Mouse (Mus musculus): ENCODE data around the gene Mgat4b. TPM values are rescaled to one million over a fixed set of nuclear protein-coding genes. Genes with fewer than 3 reads are reported as not detected.

Mgat4b gene
- polyA plus RNA-seq, 1 experiment from 2014 or later = 19.5 TPM

GRCm38 (mm10) chr11:50252166-50252565 lies 41.5 kb downstream of the Mgat4b start:
- DNase-seq (ENCODE audit: low spot score) (peak; percentile 50), ATAC-seq (replicated peaks; ENCODE audit: insufficient number of reproducible peaks, low FRiP score, low TSS enrichment, low read depth) (0 out of 2 replicates have a peak, but pooled peaks have one; percentile 19)
- Histone ChIP-seq H3K27me3 (ENCODE audit: control insufficient read depth, insufficient read depth, low read length) (no peaks in the 10 kb centered on the region), H3K4me3 (ENCODE audit: low read depth, low read length) (no peak overlapping the region), H3K36me3 (replicated peaks; ENCODE audit: control insufficient read depth, insufficient read depth, low read depth, low read length) (no peaks in the 10 kb centered on the region; the same call in 1 of the 2 replicates), H3K9me3 (replicated peaks; ENCODE audit: control insufficient read depth, low read length) (no peaks in the 10 kb centered on the region), H3K27ac (replicated peaks; ENCODE audit: low read depth, low read length) (0 out of 2 replicates have a peak overlapping the region, but pooled peaks have one; percentile 22), H3K4me2 (ENCODE audit: low read depth, low read length) (no peak overlapping the region), H3K4me1 (ENCODE audit: control insufficient read depth, insufficient read depth, low read length) (peaks cover 3% of the 10 kb centered on the region), H3K9ac (replicated peaks; ENCODE audit: low read length) (peak overlapping the region; percentile 32; the same call in 1 of the 2 replicates)
- WGBS = 21% methylated on average over 3 of the region's 3 CpGs

GRCm38 (mm10) chr11:50252684-50253265 lies 42.1 kb downstream of the Mgat4b start:
- 58% methylated on average over 11 of the region's 11 CpGs for WGBS
- Histone ChIP-seq H3K36me3 (replicated peaks; ENCODE audit: control insufficient read depth, insufficient read depth, low read depth, low read length) (peaks cover 2% of the 10 kb centered on the region), H3K27ac (replicated peaks; ENCODE audit: low read depth, low read length) (no peak overlapping the region; the same call in 1 of the 2 replicates), H3K4me3 (ENCODE audit: low read depth, low read length) (no peak overlapping the region), H3K4me2 (ENCODE audit: low read depth, low read length) (no peak overlapping the region), H3K4me1 (ENCODE audit: control insufficient read depth, insufficient read depth, low read length) (peaks cover 3% of the 10 kb centered on the region), H3K27me3 (ENCODE audit: control insufficient read depth, insufficient read depth, low read length) (no peaks in the 10 kb centered on the region), H3K9me3 (replicated peaks; ENCODE audit: control insufficient read depth, low read length) (no peaks in the 10 kb centered on the region), H3K9ac (replicated peaks; ENCODE audit: low read length) (peak overlapping the region; percentile 13)
- peak; percentile 29 for DNase-seq (ENCODE audit: low spot score)
- ATAC-seq (replicated peaks; ENCODE audit: insufficient number of reproducible peaks, low FRiP score, low TSS enrichment, low read depth) = 0 out of 2 replicates have a peak, but pooled peaks have one; percentile 35

- Histone ChIP-seq H3K4me1 (ENCODE audit: control insufficient read depth, insufficient read depth, low read length) (peaks cover 3% of the 10 kb centered on the region), H3K9me3 (replicated peaks; ENCODE audit: control insufficient read depth, low read length) (no peaks in the 10 kb centered on the region), H3K4me3 (ENCODE audit: low read depth, low read length) (no peak overlapping the region), H3K4me2 (ENCODE audit: low read depth, low read length) (no peak overlapping the region), H3K36me3 (replicated peaks; ENCODE audit: control insufficient read depth, insufficient read depth, low read depth, low read length) (peaks cover 7% of the 10 kb centered on the region), H3K9ac (replicated peaks; ENCODE audit: low read length) (no peak overlapping the region), H3K27ac (replicated peaks; ENCODE audit: low read depth, low read length) (no peak overlapping the region; the same call in 1 of the 2 replicates), H3K27me3 (ENCODE audit: control insufficient read depth, insufficient read depth, low read length) (no peaks in the 10 kb centered on the region)
- DNase-seq (ENCODE audit: low spot score) = no peak
- no peak for ATAC-seq (replicated peaks; ENCODE audit: insufficient number of reproducible peaks, low FRiP score, low TSS enrichment, low read depth)
- 63% methylated on average over 1 of the region's 1 CpGs for WGBS
These were observed 42.7 kb downstream of the Mgat4b start for GRCm38 (mm10) chr11:50253393-50253792.

- no peak overlapping the region for H3K27ac ChIP-seq (replicated peaks; ENCODE audit: low read depth, low read length)
- no peak overlapping the region for H3K9ac ChIP-seq (replicated peaks; ENCODE audit: low read length)
- no peak for ATAC-seq (replicated peaks; ENCODE audit: insufficient number of reproducible peaks, low FRiP score, low TSS enrichment, low read depth)
- no peak for DNase-seq (ENCODE audit: low spot score)
- WGBS = 88% methylated on average over 12 of the region's 12 CpGs
- H3K36me3 ChIP-seq (replicated peaks; ENCODE audit: control insufficient read depth, insufficient read depth, low read depth, low read length) = peaks cover 9% of the 10 kb centered on the region
- H3K4me2 ChIP-seq (ENCODE audit: low read depth, low read length) = no peak overlapping the region
- peaks cover 3% of the 10 kb centered on the region for H3K4me1 ChIP-seq (ENCODE audit: control insufficient read depth, insufficient read depth, low read length)
- H3K4me3 ChIP-seq (ENCODE audit: low read depth, low read length) = no peak overlapping the region
- no peaks in the 10 kb centered on the region for H3K9me3 ChIP-seq (replicated peaks; ENCODE audit: control insufficient read depth, low read length)
- no peaks in the 10 kb centered on the region for H3K27me3 ChIP-seq (ENCODE audit: control insufficient read depth, insufficient read depth, low read length)
These were observed 43.4 kb downstream of the Mgat4b start for GRCm38 (mm10) chr11:50254010-50254580.

GRCm38 (mm10) chr11:50256615-50257014 lies 45.9 kb downstream of the Mgat4b start:
- DNase-seq (ENCODE audit: low spot score) = no peak
- H3K4me3 ChIP-seq (ENCODE audit: low read depth, low read length) = no peak overlapping the region
- H3K27me3 ChIP-seq (ENCODE audit: control insufficient read depth, insufficient read depth, low read length) = no peaks in the 10 kb centered on the region
- WGBS = 88% methylated on average over 7 of the region's 7 CpGs
- H3K4me2 ChIP-seq (ENCODE audit: low read depth, low read length) = no peak overlapping the region
- peaks cover 3% of the 10 kb centered on the region for H3K4me1 ChIP-seq (ENCODE audit: control insufficient read depth, insufficient read depth, low read length)
- peaks cover 12% of the 10 kb centered on the region for H3K36me3 ChIP-seq (replicated peaks; ENCODE audit: control insufficient read depth, insufficient read depth, low read depth, low read length)
- no peak overlapping the region for H3K27ac ChIP-seq (replicated peaks; ENCODE audit: low read depth, low read length)
- H3K9me3 ChIP-seq (replicated peaks; ENCODE audit: control insufficient read depth, low read length) = no peaks in the 10 kb centered on the region
- no peak overlapping the region for H3K9ac ChIP-seq (replicated peaks; ENCODE audit: low read length)
- no peak for ATAC-seq (replicated peaks; ENCODE audit: insufficient number of reproducible peaks, low FRiP score, low TSS enrichment, low read depth)

- WGBS = 91% methylated on average over 7 of the region's 7 CpGs
- ATAC-seq (replicated peaks; ENCODE audit: insufficient number of reproducible peaks, low FRiP score, low TSS enrichment, low read depth) (no peak), DNase-seq (ENCODE audit: low spot score) (no peak)
- Histone ChIP-seq H3K4me2 (ENCODE audit: low read depth, low read length) (no peak overlapping the region), H3K36me3 (replicated peaks; ENCODE audit: control insufficient read depth, insufficient read depth, low read depth, low read length) (peaks cover 20% of the 10 kb centered on the region), H3K9ac (replicated peaks; ENCODE audit: low read length) (no peak overlapping the region), H3K27me3 (ENCODE audit: control insufficient read depth, insufficient read depth, low read length) (no peaks in the 10 kb centered on the region), H3K4me1 (ENCODE audit: control insufficient read depth, insufficient read depth, low read length) (no peaks in the 10 kb centered on the region; the same call in 1 of the 2 replicates), H3K9me3 (replicated peaks; ENCODE audit: control insufficient read depth, low read length) (no peaks in the 10 kb centered on the region), H3K27ac (replicated peaks; ENCODE audit: low read depth, low read length) (no peak overlapping the region), H3K4me3 (ENCODE audit: low read depth, low read length) (no peak overlapping the region)
These were observed 47.6 kb downstream of the Mgat4b start for GRCm38 (mm10) chr11:50258310-50258709.

GRCm38 (mm10) chr11:50262020-50262419 lies 51.3 kb downstream of the Mgat4b start:
- Histone ChIP-seq H3K4me2 (ENCODE audit: low read depth, low read length) (no peak overlapping the region), H3K36me3 (replicated peaks; ENCODE audit: control insufficient read depth, insufficient read depth, low read depth, low read length) (peaks cover 23% of the 10 kb centered on the region), H3K4me1 (ENCODE audit: control insufficient read depth, insufficient read depth, low read length) (no peaks in the 10 kb centered on the region), H3K27ac (replicated peaks; ENCODE audit: low read depth, low read length) (no peak overlapping the region), H3K27me3 (ENCODE audit: control insufficient read depth, insufficient read depth, low read length) (no peaks in the 10 kb centered on the region), H3K9me3 (replicated peaks; ENCODE audit: control insufficient read depth, low read length) (no peaks in the 10 kb centered on the region), H3K9ac (replicated peaks; ENCODE audit: low read length) (no peak overlapping the region), H3K4me3 (ENCODE audit: low read depth, low read length) (no peak overlapping the region)
- 92% methylated on average over 4 of the region's 4 CpGs for WGBS
- ATAC-seq (replicated peaks; ENCODE audit: insufficient number of reproducible peaks, low FRiP score, low TSS enrichment, low read depth) (no peak), DNase-seq (ENCODE audit: low spot score) (no peak)

GRCm38 (mm10) chr11:50263198-50263597 lies 52.5 kb downstream of the Mgat4b start:
- WGBS = 97% methylated on average over 3 of the region's 3 CpGs
- no peaks in the 10 kb centered on the region for H3K27me3 ChIP-seq (ENCODE audit: control insufficient read depth, insufficient read depth, low read length)
- no peaks in the 10 kb centered on the region for H3K4me1 ChIP-seq (ENCODE audit: control insufficient read depth, insufficient read depth, low read length)
- H3K9ac ChIP-seq (replicated peaks; ENCODE audit: low read length) = no peak overlapping the region
- no peak overlapping the region for H3K27ac ChIP-seq (replicated peaks; ENCODE audit: low read depth, low read length)
- H3K9me3 ChIP-seq (replicated peaks; ENCODE audit: control insufficient read depth, low read length) = no peaks in the 10 kb centered on the region
- no peak overlapping the region for H3K4me2 ChIP-seq (ENCODE audit: low read depth, low read length)
- peaks cover 17% of the 10 kb centered on the region for H3K36me3 ChIP-seq (replicated peaks; ENCODE audit: control insufficient read depth, insufficient read depth, low read depth, low read length)
- ATAC-seq (replicated peaks; ENCODE audit: insufficient number of reproducible peaks, low FRiP score, low TSS enrichment, low read depth) (no peak), DNase-seq (ENCODE audit: low spot score) (no peak)
- no peak overlapping the region for H3K4me3 ChIP-seq (ENCODE audit: low read depth, low read length)

Data from embryonic facial prominence, embryonic 11.5 days (tissue).